Mouse (Mus musculus) adrenal gland, postnatal 4 days (tissue): ENCODE data around the gene Ndufa12. TPM values are rescaled to one million over a fixed set of nuclear protein-coding genes. Genes with fewer than 3 reads are reported as not detected.

Experiments used
- DNase-seq, 2 experiments: peaks; one replicate each; pipeline ENCODE4 v3.0.0; 2021 to 2022; ENCODE audit warnings: low spot score in 2 of 2, mixed read lengths in 2 of 2
- long read RNA-seq, 2 experiments: library from polyadenylated mRNA; stranded (forward); transcript quantifications; one replicate each; pipeline ENCODE4 v2.0.0; 2021
- total RNA-seq, 2 experiments: library from RNA; stranded (reverse); gene quantifications; 2 replicates each; pipeline ENCODE4 v1.2.3; 2021

Gene Ndufa12
- total RNA-seq, result 100 to 1,000 TPM; 260 to 285 TPM
- long read RNA-seq, experiment 1, transcript Ndufa12-201 (4 exons, 1,110 nt), result major isoform, 271 of 280 reads
- long read RNA-seq, experiment 1, partial matches to known transcripts, result 4 of 280 reads
- long read RNA-seq, experiment 1, other reads (novel, unspliced or antisense), result 5 of 280 reads
- long read RNA-seq, experiment 2, transcript Ndufa12-201 (4 exons, 1,110 nt), result major isoform, 200 of 207 reads
- long read RNA-seq, experiment 2, partial matches to known transcripts, result 5 of 207 reads
- long read RNA-seq, experiment 2, other reads (novel, unspliced or antisense), result 2 of 207 reads

DNA sequence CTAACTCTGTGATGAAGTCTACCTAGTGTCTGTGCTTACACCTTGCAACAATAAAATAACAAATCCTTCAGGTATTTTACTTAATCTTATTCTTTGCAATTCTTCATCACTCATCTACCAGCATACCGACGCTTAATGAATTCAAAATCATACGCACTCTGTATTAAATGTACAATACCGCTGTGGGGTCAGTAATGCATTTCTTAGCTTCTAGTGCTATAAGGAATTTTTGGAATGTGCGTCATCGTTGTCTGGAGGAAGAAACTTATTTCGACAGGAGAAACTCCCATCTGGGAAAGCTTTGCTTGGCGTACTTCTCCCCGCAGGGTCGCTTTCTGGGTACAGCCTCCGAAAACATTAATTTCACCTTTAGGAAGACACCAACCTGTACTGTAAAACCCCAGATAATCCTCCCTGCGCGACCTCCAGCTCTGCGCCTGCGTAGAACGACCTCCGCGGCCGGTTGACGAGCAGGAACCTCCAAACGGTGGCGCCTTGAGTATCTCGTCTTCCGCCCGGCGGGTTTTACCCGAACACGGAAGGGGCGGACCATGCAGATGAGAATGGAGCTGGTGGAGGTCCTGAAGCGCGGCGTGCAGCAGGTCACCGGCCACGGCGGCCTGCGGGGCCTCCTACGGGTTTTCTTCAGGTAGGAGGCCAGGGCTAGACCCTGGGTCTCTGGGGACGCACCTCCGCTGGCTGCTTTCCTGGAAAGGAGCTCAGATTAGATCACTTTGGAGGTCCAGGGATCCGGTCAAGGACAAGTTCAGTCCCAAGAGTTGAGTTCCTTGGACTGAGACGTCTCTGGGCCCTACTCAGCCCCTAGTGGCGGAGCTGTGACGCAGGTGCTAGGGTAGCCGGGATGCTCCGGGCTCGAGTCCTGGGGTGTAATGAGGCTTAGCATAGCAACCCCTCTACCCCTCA is at the start of gene Ndufa12:
Gene Ndufa12, plus strand, starts transcription at position 239 of the 924 bp plus-strand sequence.
- DNase-seq, result peak; percentile 86 to 89

DNA sequence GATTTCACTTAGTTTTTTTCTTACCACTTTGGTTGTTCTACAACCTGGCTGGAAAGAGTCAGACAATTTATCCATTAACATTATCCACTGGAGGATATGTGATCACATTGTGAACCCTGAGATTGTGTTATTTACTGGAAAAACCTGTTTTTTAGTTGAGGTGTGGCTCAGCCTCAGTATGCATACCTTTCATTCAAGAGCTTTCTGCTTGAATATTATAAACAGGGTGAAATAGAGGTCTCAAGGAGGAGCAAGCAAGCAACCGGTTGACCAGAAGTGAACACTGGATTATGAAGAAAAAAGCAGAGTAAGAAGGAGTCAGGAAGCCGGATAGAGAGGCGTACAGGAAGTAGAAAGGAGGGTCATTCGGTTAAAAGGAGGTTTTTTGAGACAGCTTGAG is 47.0 kb upstream of the Ndufa12 start:
- DNase-seq, result no peak

DNA sequence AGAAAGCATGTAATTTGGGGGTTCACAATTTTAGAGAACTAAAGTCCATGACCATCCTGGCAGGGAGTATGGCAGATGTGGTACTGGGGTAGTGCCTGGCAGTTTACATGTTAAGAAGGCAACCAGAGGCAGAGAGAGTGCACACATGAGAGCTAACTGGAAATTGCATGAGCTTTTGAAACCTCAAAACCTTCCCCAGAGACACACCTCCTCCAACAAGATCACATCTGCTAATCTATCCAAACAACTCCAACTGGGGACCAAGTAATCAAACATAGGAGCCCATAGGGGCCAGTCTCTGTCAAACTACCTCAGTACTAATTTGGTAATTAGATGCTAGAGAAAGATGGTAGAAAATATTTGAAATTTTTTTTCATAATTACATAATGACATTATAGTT is 44.7 kb upstream of the Ndufa12 start:
- DNase-seq, result no peak

DNA sequence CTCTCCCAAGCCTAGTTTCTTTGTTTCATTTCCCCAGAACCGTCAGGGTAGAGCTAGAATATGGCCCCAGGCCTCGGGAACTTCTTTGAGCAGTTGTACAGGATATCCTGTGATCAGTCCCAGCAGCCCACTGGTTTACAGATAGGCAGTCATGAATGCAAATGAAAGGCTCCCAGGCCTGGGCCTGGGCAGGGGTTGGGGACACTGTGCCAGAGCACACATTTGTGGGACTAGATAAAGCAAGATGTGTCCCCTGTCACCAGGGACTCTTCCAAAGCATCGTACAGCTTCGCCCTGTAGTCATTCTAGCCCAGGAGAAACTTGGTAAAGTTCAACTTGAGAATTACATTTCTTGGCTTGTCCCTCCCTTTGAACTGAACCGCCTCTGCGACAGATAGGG is 39.6 kb upstream of the Ndufa12 start:
- no peak for DNase-seq

DNA sequence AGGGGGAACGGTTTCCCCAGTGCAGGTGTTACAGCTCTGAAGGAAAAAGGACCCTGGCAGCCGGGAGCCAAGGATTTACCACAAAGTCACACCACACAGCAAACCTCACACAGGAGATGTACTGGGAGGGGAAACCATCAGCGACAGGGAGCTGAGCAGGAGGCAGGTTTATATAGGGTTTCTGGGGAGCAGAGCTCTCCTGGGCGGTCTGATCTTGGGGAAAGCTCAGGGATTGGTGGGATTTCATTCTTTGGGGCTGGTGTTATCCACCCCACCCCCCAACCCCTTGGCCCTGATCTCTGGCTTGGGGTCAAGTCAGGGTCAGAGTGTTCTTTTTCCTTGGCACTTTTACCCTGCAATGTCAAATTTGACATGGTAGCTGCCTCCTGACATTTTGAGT is 39.1 kb upstream of the Ndufa12 start:
- no peak for DNase-seq

DNA sequence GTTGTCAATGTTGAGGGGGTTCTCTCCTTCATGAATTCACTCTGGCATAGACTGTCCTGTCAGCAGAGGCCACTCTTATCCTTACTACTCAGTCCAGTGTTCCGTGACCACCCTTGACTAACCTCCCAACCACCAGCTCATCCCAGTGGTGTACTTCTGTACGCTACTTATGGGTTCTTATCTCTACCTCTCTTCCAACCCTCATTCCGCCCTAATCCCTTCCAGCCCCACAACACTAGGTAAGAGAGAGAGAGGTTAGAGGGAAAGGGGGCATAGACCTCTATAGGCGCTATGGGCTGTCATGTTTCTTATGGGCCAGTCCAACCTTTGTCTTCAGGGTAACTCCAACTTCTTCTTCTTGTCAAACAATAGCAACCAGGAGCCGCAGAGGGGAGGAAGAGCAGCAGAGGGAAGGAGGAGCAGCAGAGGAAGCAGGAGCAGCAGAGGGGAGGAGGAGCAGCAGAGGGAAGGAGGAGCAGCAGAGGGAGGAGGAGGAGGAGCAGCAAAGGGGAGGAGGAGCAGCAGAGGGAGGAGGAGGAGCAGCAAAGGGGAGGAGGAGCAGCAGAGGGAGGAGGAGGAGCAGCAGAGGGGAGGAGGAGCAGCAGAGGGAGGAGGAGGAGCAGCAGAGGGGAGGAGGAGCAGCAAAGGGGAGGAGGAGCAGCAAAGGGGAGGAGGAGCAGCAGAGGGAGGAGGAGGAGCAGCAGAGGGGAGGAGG is 37.3 kb upstream of the Ndufa12 start:
- DNase-seq, result no peak

DNA sequence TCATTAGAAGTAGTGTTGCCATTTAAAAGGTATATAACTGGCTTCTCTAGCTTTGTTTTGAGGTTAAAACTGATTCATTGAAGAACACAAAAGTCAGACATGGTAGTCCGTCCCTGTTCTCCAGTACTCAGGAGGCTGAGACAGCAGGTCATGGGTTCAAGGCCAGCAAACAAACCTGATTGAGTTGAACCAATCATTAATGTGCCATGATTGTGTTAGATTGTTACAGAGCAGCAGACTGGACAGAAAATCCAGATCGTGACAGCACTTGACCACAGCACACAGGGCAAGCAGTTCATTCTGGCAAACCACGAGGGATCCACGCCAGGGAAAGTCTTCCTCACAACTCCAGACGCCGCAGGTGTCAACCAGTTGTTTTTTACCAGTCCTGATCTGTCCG is 36.5 kb upstream of the Ndufa12 start:
- no peak for DNase-seq

DNA sequence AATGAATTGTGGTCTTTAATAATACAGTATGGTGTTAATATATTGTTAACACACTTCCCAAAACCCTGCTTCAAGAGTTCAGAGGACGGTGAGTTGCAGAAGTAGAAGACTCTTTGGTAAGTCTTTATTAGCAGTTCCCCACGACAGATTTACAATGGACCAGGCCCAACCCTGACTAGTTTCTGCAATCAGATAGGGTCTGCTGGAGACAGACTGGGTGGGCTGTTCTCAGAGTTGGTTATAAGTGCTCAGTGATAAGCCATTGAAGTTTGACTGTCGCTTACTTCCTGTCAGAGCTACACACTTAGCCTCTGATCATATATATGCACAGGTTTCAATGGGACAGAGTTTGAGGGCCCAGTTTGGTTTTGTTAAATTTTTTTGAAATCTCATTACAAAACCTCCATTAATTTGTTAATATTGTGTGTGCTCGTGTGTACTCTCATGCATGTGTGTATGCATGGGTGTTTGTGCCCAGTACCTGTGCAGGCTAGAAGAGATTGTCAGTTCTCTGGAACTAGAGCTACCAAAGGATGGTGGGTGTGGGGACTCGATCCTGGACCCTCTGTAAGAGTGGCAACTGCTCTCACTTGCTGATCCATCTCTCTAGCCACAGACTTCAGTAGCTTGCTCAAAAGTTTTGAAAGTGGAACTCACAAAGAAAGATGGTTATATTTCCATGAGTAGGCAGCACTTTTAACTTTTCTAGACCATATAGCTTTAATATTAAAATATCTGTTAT is 34.2 kb upstream of the Ndufa12 start:
- no peak for DNase-seq

DNA sequence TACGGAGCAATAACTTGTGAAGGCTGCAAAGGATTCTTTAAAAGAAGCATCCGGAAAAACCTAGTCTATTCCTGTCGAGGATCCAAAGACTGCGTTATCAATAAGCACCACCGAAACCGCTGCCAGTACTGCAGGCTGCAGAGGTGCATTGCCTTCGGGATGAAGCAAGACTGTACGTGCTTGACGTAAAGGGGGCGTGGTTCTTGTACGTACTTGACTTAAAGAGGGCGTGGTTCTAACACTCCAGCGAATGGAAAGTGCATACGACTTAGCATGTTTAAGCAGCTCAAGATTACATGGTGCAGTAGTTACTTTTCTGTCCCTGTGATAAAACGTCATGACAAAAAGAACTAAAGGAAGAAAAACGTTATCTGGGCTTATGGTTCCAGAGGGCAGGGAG is 33.1 kb upstream of the Ndufa12 start:
- no peak for DNase-seq

DNA sequence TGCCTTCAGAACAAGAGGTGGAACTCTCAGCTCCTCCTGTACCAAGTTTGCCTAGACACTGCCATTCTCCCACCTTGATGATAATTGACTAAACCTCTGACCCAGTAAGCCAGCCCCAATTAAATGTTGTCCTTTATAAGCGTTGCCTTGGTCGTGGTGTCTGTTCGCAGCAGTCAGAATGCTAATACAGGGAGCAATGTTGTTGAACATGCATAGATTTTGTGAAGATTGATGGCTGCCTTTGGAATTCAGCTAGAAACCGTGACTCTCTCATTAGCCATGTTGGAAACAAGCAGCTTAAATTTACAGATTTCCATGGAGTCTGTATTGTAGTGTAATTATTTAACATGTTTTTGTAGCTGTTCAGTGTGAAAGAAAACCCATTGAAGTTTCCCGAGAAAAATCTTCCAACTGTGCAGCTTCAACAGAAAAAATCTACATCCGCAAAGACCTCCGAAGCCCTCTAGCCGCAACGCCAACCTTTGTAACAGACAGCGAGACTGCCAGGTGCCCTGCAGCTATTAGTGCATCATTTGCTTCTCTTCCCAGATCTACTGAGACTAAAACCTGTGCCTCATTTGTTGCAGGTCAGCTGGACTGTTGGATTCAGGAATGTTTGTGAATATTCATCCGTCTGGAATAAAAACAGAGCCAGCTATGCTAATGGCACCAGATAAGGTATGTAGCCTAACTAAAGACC is 31.3 kb upstream of the Ndufa12 start:
- no peak for DNase-seq

DNA sequence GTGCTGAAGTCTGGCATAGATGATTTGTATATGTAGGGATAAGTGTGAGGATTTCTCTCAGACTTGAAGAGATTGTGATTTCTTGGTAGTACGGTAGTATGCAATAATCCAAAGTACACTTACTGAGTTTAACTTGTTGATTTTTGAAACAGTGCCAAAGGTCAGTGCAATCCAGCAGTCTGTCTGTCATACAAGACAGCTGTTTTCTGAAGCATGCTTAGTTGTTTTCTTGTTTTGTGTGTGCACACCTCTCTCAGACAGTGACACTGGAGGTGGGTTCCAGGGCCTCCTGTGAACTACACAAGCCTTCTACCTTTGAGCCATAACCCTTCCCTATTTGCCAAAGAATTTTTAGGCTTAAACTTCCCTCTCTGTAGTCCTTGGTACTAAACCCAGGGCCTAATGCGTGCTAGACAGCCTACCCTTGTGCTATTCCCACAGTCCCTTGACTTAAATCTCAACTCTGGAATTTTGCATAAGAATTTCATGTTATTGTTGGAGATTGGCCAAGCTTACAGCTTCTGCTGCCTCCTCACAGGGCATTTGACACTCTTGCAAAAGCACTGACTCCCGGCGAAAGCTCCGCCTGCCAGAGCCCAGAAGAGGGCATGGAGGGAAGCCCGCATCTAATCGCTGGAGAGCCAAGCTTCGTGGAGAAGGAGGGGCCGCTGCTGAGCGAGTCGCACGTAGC is 26.9 kb upstream of the Ndufa12 start:
- DNase-seq, result no peak

DNA sequence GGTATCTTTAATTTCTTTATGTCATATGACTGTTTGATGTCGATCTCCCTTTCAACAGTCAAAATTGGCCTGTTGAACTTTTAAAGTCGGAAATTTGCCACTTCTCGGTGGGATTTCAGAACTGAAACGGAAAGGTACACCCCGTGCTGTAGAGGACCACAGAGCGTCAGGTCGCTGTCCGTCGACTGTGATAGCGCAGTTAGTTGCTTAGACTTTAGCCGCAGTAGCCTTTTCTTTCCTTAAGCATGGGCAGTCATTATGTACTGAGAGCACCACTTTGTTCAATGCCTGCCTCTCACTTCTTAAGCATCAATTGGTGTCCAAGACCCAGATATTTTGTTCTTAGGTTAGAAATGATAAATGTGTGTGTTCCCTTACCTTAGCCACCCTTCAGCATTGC is 26.4 kb upstream of the Ndufa12 start:
- DNase-seq, result no peak

DNA sequence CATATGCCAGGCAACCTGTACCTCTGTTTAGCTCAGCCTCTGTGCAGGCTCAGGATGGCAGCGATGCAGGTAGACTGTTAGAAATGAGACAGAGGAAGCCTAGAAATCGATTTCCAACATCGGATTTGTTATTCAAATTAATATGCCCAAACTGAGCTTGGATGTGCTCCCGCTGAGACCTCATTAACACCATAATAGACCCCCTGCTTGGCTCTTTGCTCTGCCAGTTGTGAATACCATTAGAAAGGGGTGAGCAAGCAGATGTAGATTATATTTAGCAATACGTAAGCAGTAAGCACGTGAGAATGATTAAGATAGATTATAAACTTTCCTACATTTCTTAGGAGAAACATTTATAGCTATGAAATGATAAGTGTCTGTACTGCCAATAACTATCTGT is 25.8 kb upstream of the Ndufa12 start:
- no peak for DNase-seq

DNA sequence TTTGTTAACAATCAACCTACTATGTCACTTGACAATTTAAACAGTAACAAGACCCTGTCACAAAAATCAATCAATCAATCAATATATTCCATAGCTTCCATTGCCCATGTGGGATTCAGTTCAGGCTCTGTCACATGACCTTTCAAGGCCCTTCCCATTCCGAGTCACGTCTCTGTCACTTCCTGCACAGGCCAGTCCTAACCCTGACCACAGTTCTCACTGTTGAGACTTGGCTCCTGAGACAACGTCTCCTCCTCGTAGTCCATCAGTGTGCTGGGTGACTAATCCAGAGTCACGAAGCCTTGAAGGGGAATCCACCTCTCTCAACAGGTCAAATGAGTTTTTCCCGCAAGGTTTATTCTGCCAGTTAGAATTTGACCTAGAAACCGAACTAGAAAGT is 23.9 kb upstream of the Ndufa12 start:
- DNase-seq, result no peak

DNA sequence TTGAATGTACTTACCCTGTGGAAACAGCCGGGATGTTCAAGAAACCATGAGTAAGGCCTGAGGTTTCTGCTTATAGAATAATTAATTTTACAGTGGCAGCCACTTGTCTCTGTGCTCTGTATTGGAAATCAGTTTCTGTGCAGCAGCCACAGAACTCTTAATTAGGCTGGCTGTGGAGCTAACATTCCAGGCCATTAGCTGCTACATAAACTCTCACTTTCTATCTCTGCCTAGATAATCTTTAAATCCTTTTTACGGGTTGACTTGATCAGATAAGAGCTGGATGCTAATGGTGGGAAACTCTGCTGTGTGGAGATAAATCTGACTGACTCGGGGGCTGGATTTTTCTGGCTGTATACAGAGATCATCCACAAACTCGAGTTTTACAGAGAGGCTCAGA is 15.3 kb upstream of the Ndufa12 start:
- no peak for DNase-seq

DNA sequence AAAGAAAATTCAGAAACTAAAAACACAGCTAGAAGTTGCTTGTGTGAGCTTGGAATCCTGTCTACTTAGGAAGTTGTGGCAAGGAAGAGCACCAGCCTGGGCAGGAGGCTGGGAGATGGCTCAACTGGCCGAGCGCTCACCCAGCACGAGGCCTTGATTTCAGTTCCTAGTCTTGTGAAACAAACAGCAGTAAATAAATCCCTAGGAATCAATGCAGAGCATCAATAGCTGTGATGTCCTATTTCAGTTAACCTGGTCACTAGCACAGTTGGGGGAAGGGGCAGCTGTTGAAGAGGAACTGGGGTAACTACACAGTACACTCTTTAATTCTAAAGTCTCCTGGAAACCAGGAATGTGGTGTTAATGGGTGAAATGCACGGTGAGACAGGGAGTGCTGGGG is 6.5 kb downstream of the Ndufa12 start:
- DNase-seq, result no peak

DNA sequence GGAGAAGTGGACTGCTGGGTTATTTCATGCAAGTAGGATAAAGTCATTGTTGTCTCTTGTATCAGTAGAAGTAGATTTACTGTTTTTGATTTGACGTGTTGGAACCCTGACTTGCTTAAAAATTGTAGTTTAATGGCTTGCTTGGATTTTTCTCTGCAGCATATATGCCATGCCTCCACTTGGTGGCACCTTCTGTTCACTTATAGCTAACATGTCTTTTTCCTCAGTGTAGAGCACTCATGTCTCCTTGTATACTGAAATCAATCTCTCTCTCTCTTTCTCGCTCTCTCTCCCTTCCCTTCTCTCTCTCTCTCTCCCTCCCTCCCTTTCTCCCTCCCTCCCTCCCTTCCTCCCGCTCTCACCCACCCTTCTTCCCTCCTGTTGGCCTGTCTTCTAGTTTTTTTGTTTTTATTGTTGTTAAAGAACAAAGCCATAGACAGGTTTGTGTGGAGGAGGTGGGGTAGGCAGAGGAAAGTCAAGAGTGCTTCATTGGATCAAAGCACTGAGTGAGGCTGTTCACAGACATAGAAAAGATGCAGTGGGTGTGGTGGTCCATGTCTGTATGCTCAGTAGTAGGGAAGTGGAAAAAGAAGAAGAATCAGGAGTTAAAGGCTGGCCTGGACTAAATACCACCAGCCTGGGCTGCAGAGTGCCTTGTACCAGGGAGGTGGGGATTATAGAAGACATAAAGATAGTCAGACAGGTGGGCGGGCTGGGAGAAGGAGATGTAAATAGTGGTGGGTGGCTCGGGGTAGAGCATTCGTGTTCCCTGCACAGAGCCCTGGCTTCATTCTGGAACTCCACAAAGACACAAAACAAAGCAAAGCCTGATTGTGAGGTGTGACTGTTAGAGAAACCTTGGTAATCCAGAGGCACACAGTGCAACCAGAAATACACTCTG is 12.4 kb downstream of the Ndufa12 start:
- no peak for DNase-seq

DNA sequence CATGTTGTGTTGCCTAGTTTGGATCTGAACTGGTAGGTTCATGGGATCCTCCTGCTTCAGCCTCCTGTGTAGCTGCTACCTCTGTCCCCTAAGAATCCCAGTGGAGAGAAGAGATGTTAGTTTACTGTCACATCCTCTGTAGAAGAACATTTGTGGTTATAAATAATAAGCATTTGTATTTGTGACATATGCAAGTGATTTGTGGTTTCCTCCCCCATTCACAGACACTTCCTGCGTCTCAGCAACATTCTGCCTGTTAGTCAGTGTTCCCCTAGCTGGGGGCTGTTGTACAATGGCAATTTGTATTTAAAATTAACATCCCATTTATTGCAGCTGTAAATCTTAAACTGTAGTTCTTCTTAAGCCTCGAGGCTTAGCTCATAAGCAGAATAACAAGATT is 13.2 kb downstream of the Ndufa12 start:
- no peak for DNase-seq
